Mouse (Mus musculus) lung, adult 2 months (tissue): ENCODE measurements at regions not wholly inside any gene's neighbourhood (a gene's known extent, or its start where the extent isn't known, plus 50 kb on each side); places are given as distances from the start of the nearest gene placed in this dataset.

ENCODE experiments used
- CTCF ChIP-seq: fragments of 200-500 bp; IDR thresholded peaks from 2 replicates; pipeline ENCODE4 v1.5.1; 2011; ENCODE audit warnings: mild to moderate bottlenecking, low read length, control low read depth; ENCODE audit not compliant: insufficient read depth
- POLR2A ChIP-seq: fragments of 200-500 bp; IDR thresholded peaks from 2 replicates; pipeline ENCODE4 v1.6.1; 2011; ENCODE audit warnings: low read depth, mild to moderate bottlenecking, control low read depth, low read length, borderline replicate concordance; ENCODE audit errors: extremely low read depth

GRCm38 (mm10) chr12:16129923-16130322 is 313.2 kb upstream of the Trib2 start:
- TF ChIP-seq CTCF, result no peak
- TF ChIP-seq POLR2A, result no peak
